Mouse (Mus musculus) midbrain, embryonic 15.5 days (tissue): ENCODE measurements around the gene Ankrd55. TPM values are rescaled to one million over a fixed set of nuclear protein-coding genes. Genes with fewer than 3 reads are reported as not detected.

Experiments
- ATAC-seq: fragments of 200-750 bp; cut with Nextera tagmentation; replicated peaks from 2 replicates; pipeline ENCODE4 v1.8.0; 2017; ENCODE audit warnings: moderate TSS enrichment
- H3K27ac ChIP-seq: fragments of 300-500 bp; sonication (generic); 2 replicates; pipeline ENCODE4 v1.5.1; 2015; ENCODE audit warnings: mild to moderate bottlenecking, inconsistent platforms
- H3K27me3 ChIP-seq: fragments of 300-500 bp; sonication (generic); replicated peaks from 2 replicates; pipeline ENCODE4 v1.6.1; 2015; ENCODE audit warnings: inconsistent platforms
- H3K36me3 ChIP-seq: fragments of 300-500 bp; sonication (generic); replicated peaks from 2 replicates; pipeline ENCODE4 v1.6.1; 2015; ENCODE audit warnings: inconsistent platforms
- H3K4me1 ChIP-seq: fragments of 300-500 bp; sonication (generic); 2 replicates; pipeline ENCODE4 v1.6.1; 2015; ENCODE audit warnings: inconsistent platforms
- H3K4me2 ChIP-seq: fragments of 300-500 bp; sonication (generic); 2 replicates; pipeline ENCODE4 v1.6.1; 2015; ENCODE audit warnings: inconsistent platforms, mild to moderate bottlenecking, moderate library complexity
- H3K4me3 ChIP-seq: fragments of 300-500 bp; sonication (generic); 2 replicates; pipeline ENCODE4 v1.5.1; 2015; ENCODE audit warnings: mild to moderate bottlenecking, inconsistent platforms
- H3K9ac ChIP-seq: fragments of 300-500 bp; sonication (generic); 2 replicates; pipeline ENCODE4 v1.6.1; 2015; ENCODE audit warnings: mild to moderate bottlenecking, inconsistent platforms
- H3K9me3 ChIP-seq: fragments of 300-500 bp; sonication (generic); 2 replicates; pipeline ENCODE4 v1.6.1; 2016; ENCODE audit warnings: inconsistent platforms
- WGBS: fragments of 180-500 bp; shearing (Covaris S2); methylation state at CpG from one replicate; pipeline ENCODE4 v1.1.7; 2015; ENCODE audit warnings: mixed read lengths; 5-methylcytosine and 5-hydroxymethylcytosine counted together
- polyA plus RNA-seq: library from polyadenylated mRNA; unstranded; fragments of >200 nt; fragmentation: Nextera tagmentation; extraction: Ambion mirVana; gene quantifications from 2 replicates; pipeline ENCODE4 v1.2.1, GENCODE M21; 2015

The Ankrd55 gene
- polyA plus RNA-seq, 1 experiment from 2014 or later: 8.9 TPM

GRCm38 (mm10) chr13:112330257-112330656, 42.0 kb downstream of the Ankrd55 start:
- Histone ChIP-seq H3K36me3 (no peaks in the 10 kb centered on the region), H3K27ac (peak overlapping the region; percentile 85; the same call in 1 of the 2 replicates), H3K9ac (no peak overlapping the region), H3K4me2 (no peak overlapping the region), H3K4me3 (no peak overlapping the region), H3K27me3 (no peaks in the 10 kb centered on the region), H3K9me3 (no peaks in the 10 kb centered on the region), H3K4me1 (peaks cover 25% of the 10 kb centered on the region)
- ATAC-seq: no peak
- 83% methylated on average over 6 of the region's 6 CpGs for WGBS

- H3K36me3 ChIP-seq: no peaks in the 10 kb centered on the region
- no peaks in the 10 kb centered on the region for H3K9me3 ChIP-seq
- peaks cover 25% of the 10 kb centered on the region for H3K4me1 ChIP-seq
- 0 out of 2 replicates have a peak overlapping the region, but pooled peaks have one; percentile 6 for H3K9ac ChIP-seq
- H3K27ac ChIP-seq: peak overlapping the region; percentile 85
- peak overlapping the region; percentile 38 for H3K4me2 ChIP-seq
- no peak overlapping the region for H3K4me3 ChIP-seq
- no peaks in the 10 kb centered on the region for H3K27me3 ChIP-seq
- ATAC-seq: peak; percentile 94
- 27% methylated on average over 8 of the region's 8 CpGs for WGBS
Observed at GRCm38 (mm10) chr13:112330919-112331681, 42.8 kb downstream of the Ankrd55 start.

- Histone ChIP-seq H3K27me3 (no peaks in the 10 kb centered on the region), H3K4me2 (peak overlapping the region; percentile 38), H3K4me1 (peaks cover 25% of the 10 kb centered on the region), H3K4me3 (no peak overlapping the region), H3K27ac (peak overlapping the region; percentile 85), H3K36me3 (no peaks in the 10 kb centered on the region), H3K9ac (0 out of 2 replicates have a peak overlapping the region, but pooled peaks have one; percentile 6), H3K9me3 (no peaks in the 10 kb centered on the region)
- ATAC-seq: peak; percentile 91
- 3% methylated on average over 1 of the region's 1 CpGs for WGBS
Observed at GRCm38 (mm10) chr13:112331682-112332061, 43.4 kb downstream of the Ankrd55 start.

- WGBS: 85% methylated on average over 3 of the region's 3 CpGs
- no peak for ATAC-seq
Observed at GRCm38 (mm10) chr13:112335531-112335930, 47.3 kb downstream of the Ankrd55 start.

GRCm38 (mm10) chr13:112337146-112337545, 48.9 kb downstream of the Ankrd55 start:
- H3K27me3 ChIP-seq: no peaks in the 10 kb centered on the region
- no peak overlapping the region for H3K4me3 ChIP-seq

More at GRCm38 (mm10) chr13:112335531-112335930, 47.3 kb downstream of the Ankrd55 start:
- no peaks in the 10 kb centered on the region for H3K9me3 ChIP-seq
- no peaks in the 10 kb centered on the region for H3K27me3 ChIP-seq
- H3K4me2 ChIP-seq: no peak overlapping the region
- no peaks in the 10 kb centered on the region for H3K36me3 ChIP-seq
- H3K4me1 ChIP-seq: peaks cover 19% of the 10 kb centered on the region
- H3K27ac ChIP-seq: no peak overlapping the region
- H3K4me3 ChIP-seq: no peak overlapping the region
- H3K9ac ChIP-seq: no peak overlapping the region

GRCm38 (mm10) chr13:112340205-112340604, 52.0 kb downstream of the Ankrd55 start:
- Histone ChIP-seq H3K36me3 (no peaks in the 10 kb centered on the region), H3K9me3 (no peaks in the 10 kb centered on the region), H3K4me2 (no peak overlapping the region), H3K27ac (no peak overlapping the region), H3K27me3 (no peaks in the 10 kb centered on the region), H3K4me1 (no peaks in the 10 kb centered on the region), H3K4me3 (no peak overlapping the region), H3K9ac (no peak overlapping the region)
- ATAC-seq: no peak
- WGBS: 88% methylated on average over 8 of the region's 8 CpGs

More at GRCm38 (mm10) chr13:112337146-112337545, 48.9 kb downstream of the Ankrd55 start:
- no peak for ATAC-seq
- Histone ChIP-seq H3K9ac (no peak overlapping the region), H3K9me3 (no peaks in the 10 kb centered on the region), H3K36me3 (no peaks in the 10 kb centered on the region), H3K4me2 (no peak overlapping the region), H3K27ac (no peak overlapping the region), H3K4me1 (peaks cover 3% of the 10 kb centered on the region)
- WGBS: 96% methylated on average over 9 of the region's 9 CpGs

GRCm38 (mm10) chr13:112340761-112341160, 52.5 kb downstream of the Ankrd55 start:
- whole genome bisulfite sequencing: 78% methylated on average over 6 of the region's 6 CpGs
- no peak for ATAC-seq

GRCm38 (mm10) chr13:112342971-112343627, 54.8 kb downstream of the Ankrd55 start:
- Histone ChIP-seq H3K4me3 (no peak overlapping the region), H3K4me1 (no peaks in the 10 kb centered on the region), H3K27me3 (no peaks in the 10 kb centered on the region), H3K4me2 (no peak overlapping the region), H3K27ac (no peak overlapping the region), H3K36me3 (no peaks in the 10 kb centered on the region), H3K9ac (no peak overlapping the region), H3K9me3 (no peaks in the 10 kb centered on the region)
- no peak for ATAC-seq
- WGBS: 68% methylated on average over 5 of the region's 5 CpGs

More at GRCm38 (mm10) chr13:112340761-112341160, 52.5 kb downstream of the Ankrd55 start:
- H3K4me3 ChIP-seq: no peak overlapping the region
- no peaks in the 10 kb centered on the region for H3K4me1 ChIP-seq
- H3K27ac ChIP-seq: no peak overlapping the region
- no peak overlapping the region for H3K9ac ChIP-seq
- H3K9me3 ChIP-seq: no peaks in the 10 kb centered on the region
- no peaks in the 10 kb centered on the region for H3K27me3 ChIP-seq
- no peaks in the 10 kb centered on the region for H3K36me3 ChIP-seq
- H3K4me2 ChIP-seq: no peak overlapping the region

GRCm38 (mm10) chr13:112343628-112344009, 55.4 kb downstream of the Ankrd55 start:
- no peak overlapping the region for H3K4me3 ChIP-seq
- 92% methylated on average over 5 of the region's 5 CpGs for WGBS

GRCm38 (mm10) chr13:112344270-112344864, 56.1 kb downstream of the Ankrd55 start:
- no peak for ATAC-seq
- Histone ChIP-seq H3K9me3 (no peaks in the 10 kb centered on the region), H3K36me3 (no peaks in the 10 kb centered on the region), H3K4me3 (no peak overlapping the region), H3K27ac (no peak overlapping the region), H3K27me3 (no peaks in the 10 kb centered on the region), H3K4me1 (no peaks in the 10 kb centered on the region), H3K9ac (no peak overlapping the region), H3K4me2 (no peak overlapping the region)
- 75% methylated on average over 8 of the region's 8 CpGs for WGBS

More at GRCm38 (mm10) chr13:112343628-112344009, 55.4 kb downstream of the Ankrd55 start:
- Histone ChIP-seq H3K27me3 (no peaks in the 10 kb centered on the region), H3K36me3 (no peaks in the 10 kb centered on the region), H3K9ac (no peak overlapping the region), H3K9me3 (no peaks in the 10 kb centered on the region), H3K4me2 (no peak overlapping the region), H3K4me1 (no peaks in the 10 kb centered on the region), H3K27ac (no peak overlapping the region)
- ATAC-seq: no peak

GRCm38 (mm10) chr13:112345542-112345941, 57.3 kb downstream of the Ankrd55 start:
- no peaks in the 10 kb centered on the region for H3K4me1 ChIP-seq
- H3K9ac ChIP-seq: no peak overlapping the region
- WGBS: 88% methylated on average over 2 of the region's 2 CpGs
- no peak overlapping the region for H3K4me2 ChIP-seq
- no peak overlapping the region for H3K27ac ChIP-seq
- H3K4me3 ChIP-seq: no peak overlapping the region
- no peaks in the 10 kb centered on the region for H3K27me3 ChIP-seq
- no peaks in the 10 kb centered on the region for H3K9me3 ChIP-seq
- ATAC-seq: no peak
- peaks cover 4% of the 10 kb centered on the region; the same call in 1 of the 2 replicates for H3K36me3 ChIP-seq

GRCm38 (mm10) chr13:112346031-112346430, 57.8 kb downstream of the Ankrd55 start:
- Histone ChIP-seq H3K9ac (no peak overlapping the region), H3K27ac (no peak overlapping the region), H3K9me3 (no peaks in the 10 kb centered on the region), H3K4me2 (no peak overlapping the region), H3K27me3 (no peaks in the 10 kb centered on the region), H3K4me3 (no peak overlapping the region), H3K4me1 (no peaks in the 10 kb centered on the region), H3K36me3 (peaks cover 7% of the 10 kb centered on the region; the same call in 1 of the 2 replicates)
- no peak for ATAC-seq
- 78% methylated on average over 11 of the region's 11 CpGs for WGBS
